Mouse (Mus musculus): Measurements from ENCODE around the gene Lmo1.
"Not testable (repeated sequence)": the region's sequence is repeated elsewhere in the genome, so short reads cannot be mapped to it uniquely, and the experiment has no call there.

Gene Lmo1

DNA sequence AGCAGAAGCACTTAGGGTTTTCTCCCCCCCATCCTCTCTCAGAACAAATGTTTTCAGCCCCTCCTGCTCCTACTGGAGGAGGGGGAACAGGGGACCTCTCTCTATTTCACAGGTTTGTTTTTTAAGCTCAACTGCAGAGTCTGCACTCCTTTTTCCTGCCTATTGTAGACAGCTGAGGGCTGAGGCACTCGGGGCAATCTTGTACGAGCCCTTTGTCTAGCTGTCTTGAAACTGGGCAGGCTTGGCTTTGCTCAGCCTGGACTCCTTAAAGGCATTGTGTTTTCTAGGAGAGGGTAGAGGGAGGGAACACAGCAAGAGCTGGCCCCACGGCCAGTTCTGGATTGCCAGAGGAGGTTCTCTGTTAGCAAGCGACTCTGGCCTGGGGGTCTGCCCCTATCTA, 59.5 kb downstream of the Lmo1 start:
- not testable (repeated sequence) for DNase-seq (ENCODE audit: low read depth)

DNA sequence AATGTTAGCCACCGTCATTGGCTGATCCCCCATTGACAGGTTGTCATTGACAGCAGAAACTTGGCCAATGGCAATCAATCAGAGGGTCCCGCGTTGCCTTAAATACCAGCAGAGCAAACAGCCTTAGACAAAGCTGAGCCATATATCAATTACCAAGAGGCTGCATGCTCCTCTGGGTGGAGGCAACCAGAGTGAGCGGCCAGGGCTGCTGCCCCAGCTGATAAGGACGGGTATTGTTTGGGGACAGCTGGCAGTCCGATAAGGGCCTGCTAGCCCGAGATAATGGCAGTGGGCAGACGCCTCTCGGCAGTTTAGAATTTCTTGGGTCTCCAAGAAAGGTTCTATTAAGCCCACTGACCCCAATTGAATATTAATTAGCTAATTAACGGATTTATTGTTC, 60.1 kb downstream of the Lmo1 start:
- no peak for DNase-seq (ENCODE audit: low read depth)

DNA sequence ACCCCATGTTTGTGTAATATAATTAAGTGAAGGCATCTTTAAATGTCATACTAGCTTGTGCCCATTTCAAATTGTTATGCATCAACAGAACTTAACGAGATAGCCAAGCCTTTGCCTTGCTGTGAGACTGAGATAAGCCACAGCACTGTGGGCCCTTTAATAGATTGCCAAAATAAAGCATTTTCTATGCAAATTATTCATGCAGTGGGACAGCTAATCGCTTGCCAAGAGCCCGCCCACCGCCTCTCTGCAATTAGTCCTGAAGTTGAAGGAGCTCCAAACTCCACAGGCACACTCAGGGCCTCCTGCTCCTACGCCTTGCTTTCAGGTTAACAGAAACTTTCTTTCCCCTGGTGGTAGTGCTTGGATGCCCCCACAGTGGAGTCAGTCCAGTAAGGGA, 64.0 kb downstream of the Lmo1 start:
- DNase-seq (ENCODE audit: low read depth): no peak

DNA sequence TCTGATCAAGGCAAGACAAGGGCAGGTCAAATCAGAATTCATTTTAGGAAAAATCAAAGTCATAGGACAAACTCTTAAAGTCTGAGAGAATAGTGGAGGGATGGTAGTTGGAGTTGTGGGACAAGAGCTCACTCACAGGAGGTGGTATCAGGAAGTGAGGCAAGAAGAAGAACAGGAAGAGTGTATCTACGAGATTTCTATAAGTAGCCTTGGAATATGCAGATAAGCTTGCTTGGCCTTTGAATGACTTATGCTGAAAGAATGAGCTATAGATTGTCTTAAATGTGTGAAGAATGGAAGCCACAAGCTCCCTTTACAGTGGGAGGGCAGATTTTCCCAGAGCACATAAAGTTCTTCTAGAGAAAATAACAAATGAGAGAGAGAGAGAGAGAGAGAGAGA, 70.1 kb downstream of the Lmo1 start:
- no peak for DNase-seq (ENCODE audit: low read depth)

DNA sequence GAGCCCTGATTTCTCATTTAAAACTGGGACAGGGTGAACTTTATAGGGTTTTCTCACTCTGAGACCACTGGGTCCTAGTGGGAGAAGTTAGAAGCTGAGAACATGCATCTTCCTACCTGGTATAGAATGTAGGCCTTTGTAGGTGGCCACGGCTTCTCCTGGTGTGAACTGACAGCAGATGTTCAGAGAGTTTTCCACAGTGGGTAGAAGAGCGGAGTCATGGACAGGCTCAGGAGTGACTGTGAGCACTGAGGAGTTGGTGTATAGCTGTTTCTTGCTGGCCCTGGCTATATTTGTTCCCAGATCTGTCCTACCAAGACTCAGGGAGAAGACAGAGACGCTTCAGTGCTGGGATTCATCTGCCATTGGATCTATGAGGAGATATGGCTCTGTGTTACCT, 73.8 kb downstream of the Lmo1 start:
- no peak for DNase-seq (ENCODE audit: low read depth)

DNA sequence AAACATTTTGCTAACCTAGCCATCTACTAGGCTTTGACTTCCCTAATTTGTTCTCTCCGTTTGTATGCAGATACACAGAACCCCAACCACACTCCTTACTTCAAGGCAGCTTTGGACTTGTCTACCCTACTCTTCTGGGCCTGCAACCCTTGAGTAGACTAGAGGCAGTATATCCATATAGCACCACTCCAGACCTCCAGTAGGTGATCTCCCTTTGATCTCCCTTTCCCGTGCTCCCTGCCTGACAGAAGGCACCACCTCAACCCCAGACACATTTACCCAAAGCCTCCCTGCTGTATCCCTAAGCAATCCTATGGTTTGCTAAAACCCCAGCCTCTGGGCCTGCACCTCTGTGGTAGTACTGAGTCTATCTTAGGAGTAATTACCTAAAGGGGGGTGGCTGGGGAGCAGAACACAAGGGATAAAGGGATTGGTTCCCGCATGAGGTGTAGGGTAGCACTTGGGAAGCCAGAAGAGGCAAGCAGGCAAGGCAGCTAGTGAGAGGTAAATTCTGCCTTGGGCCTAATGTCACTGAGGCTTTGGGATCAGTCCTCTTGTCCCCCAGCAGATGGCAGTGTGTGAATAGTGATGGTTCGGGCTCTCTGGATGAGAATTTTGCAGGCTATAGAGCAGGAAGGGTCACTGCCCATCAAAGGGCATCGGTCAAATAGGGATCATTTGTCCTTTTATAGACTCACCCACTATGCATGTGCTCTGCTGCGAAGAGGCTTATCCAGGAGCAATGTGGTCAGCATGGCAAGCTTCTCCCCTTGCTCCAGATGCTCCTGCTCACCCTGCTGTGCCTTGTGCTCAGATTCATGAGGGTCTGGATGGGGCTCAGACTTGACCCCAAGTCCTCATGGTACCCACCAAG, 76.6 kb downstream of the Lmo1 start:
- no peak for DNase-seq (ENCODE audit: low read depth)

DNA sequence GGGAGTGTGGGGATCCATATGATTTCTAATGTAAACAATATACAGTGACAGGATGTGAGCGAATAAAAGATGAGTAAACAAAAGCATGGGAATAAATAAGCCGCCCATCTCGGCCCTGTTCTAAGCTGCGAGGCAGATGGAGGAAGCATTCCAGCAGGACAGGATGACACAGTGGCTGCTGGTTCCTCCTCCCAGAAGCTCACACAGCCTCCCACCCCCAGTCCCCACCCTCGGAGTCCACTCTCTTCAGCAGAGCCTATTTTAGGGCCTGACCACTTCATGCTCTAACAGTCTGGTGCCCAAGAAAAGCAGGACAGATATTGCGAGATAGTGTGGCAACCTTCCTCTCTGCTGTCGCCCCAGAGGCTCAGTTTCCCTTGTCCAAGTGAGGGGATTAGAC, 77.8 kb downstream of the Lmo1 start:
- no peak for DNase-seq (ENCODE audit: low read depth)

DNA sequence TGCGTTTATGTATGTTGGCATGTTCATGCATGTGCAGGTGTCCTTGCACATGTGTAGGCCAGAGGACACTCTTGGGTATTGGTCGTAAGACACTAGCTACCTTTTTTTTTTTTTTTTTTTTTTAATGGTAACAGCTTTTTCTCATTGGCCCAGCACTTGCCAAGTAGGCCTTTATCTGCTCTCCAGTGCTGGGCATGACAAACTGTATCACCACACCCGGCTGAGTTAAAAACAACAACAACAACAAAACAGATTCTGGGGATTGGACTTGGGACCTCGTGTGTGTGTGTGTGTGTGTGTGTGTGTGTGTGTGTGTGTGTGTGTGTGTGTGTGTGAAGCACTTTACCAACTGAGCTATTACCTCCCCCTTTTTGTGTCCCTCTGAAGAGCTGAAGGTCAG, 78.4 kb downstream of the Lmo1 start:
- DNase-seq (ENCODE audit: low read depth): no peak

DNA sequence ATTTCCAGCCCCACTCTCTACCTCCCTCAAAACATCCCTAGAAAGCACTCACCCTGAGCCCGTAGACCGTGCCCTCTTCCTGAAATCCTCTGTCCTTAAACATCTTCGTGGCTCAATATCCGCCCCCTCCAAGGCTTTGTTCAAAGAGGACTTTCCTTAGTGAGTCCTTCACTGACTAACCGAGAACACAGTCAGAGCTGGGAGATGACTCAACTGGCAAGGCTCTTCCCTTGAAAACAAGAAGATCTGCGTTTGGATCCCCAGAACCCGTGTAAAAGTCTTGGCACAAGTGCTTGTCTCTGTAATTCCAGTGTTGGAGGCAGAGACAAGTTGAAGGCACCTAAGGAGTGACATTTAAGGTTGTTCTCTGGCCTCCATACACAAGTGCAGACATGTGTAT, 80.7 kb downstream of the Lmo1 start:
- DNase-seq (ENCODE audit: low read depth): no peak

DNA sequence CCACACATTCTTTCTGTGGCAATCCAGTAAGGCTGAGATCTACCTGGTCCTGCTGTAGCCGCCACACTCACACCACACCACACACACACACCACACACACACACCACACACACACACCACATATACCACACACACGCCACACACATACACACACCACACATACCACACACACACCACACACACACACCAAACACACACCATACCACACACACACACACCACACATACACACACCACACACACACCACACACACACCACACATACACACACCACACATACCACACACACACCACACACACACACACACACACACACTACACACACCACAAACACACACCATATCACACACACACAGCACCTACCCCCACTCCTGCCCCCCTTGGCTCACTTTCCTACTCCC, 83.7 kb downstream of the Lmo1 start:
- DNase-seq (ENCODE audit: low read depth): not testable (repeated sequence)
